Mouse (Mus musculus) thymus, postnatal 4 days (tissue): ENCODE measurements around the gene Stambpl1.

ENCODE experiments used
- DNase-seq: peaks from one replicate; pipeline ENCODE4 v3.0.0; 2021

The Stambpl1 gene

GRCm38 (mm10) chr19:34192008-34192963 lies at the start of gene Stambpl1:
Stambpl1 (plus strand) TSS chr19:34192229.
- DNase-seq: peak; percentile 92

GRCm38 (mm10) chr19:34148421-34148820 lies 43.6 kb upstream of the Stambpl1 start:
- no peak for DNase-seq

GRCm38 (mm10) chr19:34151909-34152308 lies 40.1 kb upstream of the Stambpl1 start:
- DNase-seq: no peak

- DNase-seq: peak; percentile 5
Observed at GRCm38 (mm10) chr19:34153263-34154144, 38.5 kb upstream of the Stambpl1 start.

GRCm38 (mm10) chr19:34162693-34163092 lies 29.3 kb upstream of the Stambpl1 start:
- DNase-seq: no peak

- peak; percentile 50 for DNase-seq
Observed at GRCm38 (mm10) chr19:34165891-34166290, 26.1 kb upstream of the Stambpl1 start, which contains the start of gene Ankrd22. Ankrd22 (minus strand) TSS chr19:34166053.

GRCm38 (mm10) chr19:34166386-34166785 lies 25.6 kb upstream of the Stambpl1 start:
- DNase-seq: no peak

- peak; percentile 65 for DNase-seq
Observed at GRCm38 (mm10) chr19:34167896-34168661, 23.9 kb upstream of the Stambpl1 start.

- peak; percentile 30 for DNase-seq
Observed at GRCm38 (mm10) chr19:34169121-34169520, 22.9 kb upstream of the Stambpl1 start.

- DNase-seq: peak; percentile 9
Observed at GRCm38 (mm10) chr19:34171167-34171566, 20.9 kb upstream of the Stambpl1 start.

GRCm38 (mm10) chr19:34174004-34174403 lies 18.0 kb upstream of the Stambpl1 start:
- DNase-seq: no peak

- no peak for DNase-seq
Observed at GRCm38 (mm10) chr19:34179136-34179535, 12.9 kb upstream of the Stambpl1 start.

- no peak for DNase-seq
Observed at GRCm38 (mm10) chr19:34180316-34180715, 11.7 kb upstream of the Stambpl1 start.

GRCm38 (mm10) chr19:34181234-34181633 lies 10.8 kb upstream of the Stambpl1 start:
- DNase-seq: no peak

- DNase-seq: no peak
Observed at GRCm38 (mm10) chr19:34182490-34182889, 9.5 kb upstream of the Stambpl1 start.

GRCm38 (mm10) chr19:34186845-34187244 lies 5.2 kb upstream of the Stambpl1 start:
- no peak for DNase-seq

GRCm38 (mm10) chr19:34191645-34192007 lies 403 bp upstream of the Stambpl1 start:
- no peak for DNase-seq

GRCm38 (mm10) chr19:34193149-34193548 lies 1.1 kb downstream of the Stambpl1 start:
- DNase-seq: peak; percentile 57

GRCm38 (mm10) chr19:34193683-34194082 lies 1.7 kb downstream of the Stambpl1 start:
- DNase-seq: no peak

GRCm38 (mm10) chr19:34194132-34194745 lies 2.2 kb downstream of the Stambpl1 start:
- no peak for DNase-seq

- no peak for DNase-seq
Observed at GRCm38 (mm10) chr19:34195031-34195430, 3.0 kb downstream of the Stambpl1 start.

- no peak for DNase-seq
Observed at GRCm38 (mm10) chr19:34198066-34198465, 6.0 kb downstream of the Stambpl1 start.
